Mouse (Mus musculus) neural tube, embryonic 13.5 days (tissue): ENCODE measurements at regions not wholly inside any gene's neighbourhood (a gene's known extent, or its start where the extent isn't known, plus 50 kb on each side); places are given as distances from the start of the nearest gene placed in this dataset.
A peak's percentile ranks its signal among the peaks of the same experiment; 100 is the strongest.

Experiments used
- ATAC-seq: fragments of 200-750 bp; cut with Nextera tagmentation; 2 replicates; pipeline ENCODE4 v1.8.0; 2017; ENCODE audit warnings: low read depth, mild to moderate bottlenecking, moderate TSS enrichment, moderate library complexity
- H3K27ac ChIP-seq: fragments of 300-500 bp; sonication (generic); replicated peaks from 2 replicates; pipeline ENCODE4 v1.5.1; 2015; ENCODE audit warnings: moderate library complexity, mild to moderate bottlenecking, inconsistent platforms
- H3K27me3 ChIP-seq: fragments of 300-500 bp; sonication (generic); 2 replicates; pipeline ENCODE4 v1.6.1; 2015; ENCODE audit warnings: mild to moderate bottlenecking, inconsistent platforms
- H3K36me3 ChIP-seq: fragments of 300-500 bp; sonication (generic); 2 replicates; pipeline ENCODE4 v1.6.1; 2015; ENCODE audit warnings: mild to moderate bottlenecking, inconsistent platforms
- H3K4me1 ChIP-seq: fragments of 300-500 bp; sonication (generic); replicated peaks from 2 replicates; pipeline ENCODE4 v1.6.1; 2015; ENCODE audit warnings: inconsistent platforms
- H3K4me2 ChIP-seq: fragments of 300-500 bp; sonication (generic); 2 replicates; pipeline ENCODE4 v1.6.1; 2015; ENCODE audit warnings: inconsistent platforms, mild to moderate bottlenecking, moderate library complexity
- H3K4me3 ChIP-seq: fragments of 300-500 bp; sonication (generic); 2 replicates; pipeline ENCODE4 v1.5.1; 2015; ENCODE audit warnings: mild to moderate bottlenecking, inconsistent platforms
- H3K9ac ChIP-seq: fragments of 300-500 bp; sonication (generic); 2 replicates; pipeline ENCODE4 v1.6.1; 2015; ENCODE audit warnings: moderate library complexity, mild to moderate bottlenecking, inconsistent platforms
- H3K9me3 ChIP-seq: fragments of 300-500 bp; sonication (generic); 2 replicates; pipeline ENCODE4 v1.6.1; 2016; ENCODE audit warnings: inconsistent platforms
- WGBS: fragments of 180-500 bp; shearing (Covaris S2); methylation state at CpG from one replicate; pipeline ENCODE4 v1.1.7; 2015; 5-methylcytosine and 5-hydroxymethylcytosine counted together

- ATAC-seq = no peak
- 79% methylated on average over 2 of the region's 2 CpGs for WGBS
- no peak overlapping the region for H3K4me2 ChIP-seq
- H3K4me1 ChIP-seq = 0 out of 2 replicates have a peak, but pooled peaks cover 7% of the 10 kb centered on the region
- no peak overlapping the region for H3K27ac ChIP-seq
- H3K27me3 ChIP-seq = no peaks in the 10 kb centered on the region
- H3K9ac ChIP-seq = no peak overlapping the region
- H3K9me3 ChIP-seq = no peaks in the 10 kb centered on the region
- no peaks in the 10 kb centered on the region for H3K36me3 ChIP-seq
- no peak overlapping the region for H3K4me3 ChIP-seq
Measured at GRCm38 (mm10) chr8:112195880-112196279, 181.0 kb upstream of the Gm6793 start.

GRCm38 (mm10) chr8:112191846-112192245, 177.0 kb upstream of the Gm6793 start:
- Histone ChIP-seq H3K4me2 (no peak overlapping the region), H3K9me3 (no peaks in the 10 kb centered on the region), H3K4me1 (0 out of 2 replicates have a peak, but pooled peaks cover 7% of the 10 kb centered on the region), H3K9ac (no peak overlapping the region), H3K36me3 (no peaks in the 10 kb centered on the region), H3K27me3 (no peaks in the 10 kb centered on the region), H3K27ac (no peak overlapping the region), H3K4me3 (no peak overlapping the region)
- no peak for ATAC-seq
- 77% methylated on average over 3 of the region's 3 CpGs for WGBS

GRCm38 (mm10) chr8:112189698-112190097, 174.9 kb upstream of the Gm6793 start:
- WGBS = 25% methylated on average over 2 of the region's 2 CpGs
- Histone ChIP-seq H3K9ac (no peak overlapping the region), H3K27ac (no peak overlapping the region), H3K27me3 (no peaks in the 10 kb centered on the region), H3K4me2 (no peak overlapping the region), H3K4me3 (no peak overlapping the region), H3K36me3 (no peaks in the 10 kb centered on the region), H3K9me3 (0 out of 2 replicates have a peak, but pooled peaks cover 8% of the 10 kb centered on the region), H3K4me1 (no peaks in the 10 kb centered on the region)
- ATAC-seq = no peak

- Histone ChIP-seq H3K4me1 (peaks cover 10% of the 10 kb centered on the region; the same call in 1 of the 2 replicates), H3K9me3 (peaks cover 3% of the 10 kb centered on the region; the same call in 1 of the 2 replicates), H3K27me3 (no peaks in the 10 kb centered on the region), H3K36me3 (no peaks in the 10 kb centered on the region), H3K4me3 (no peak overlapping the region), H3K9ac (no peak overlapping the region), H3K4me2 (no peak overlapping the region), H3K27ac (no peak overlapping the region)
- no peak for ATAC-seq
- 100% methylated on average over 1 of the region's 1 CpGs for WGBS
Measured at GRCm38 (mm10) chr8:112170184-112170583, 155.3 kb upstream of the Gm6793 start.

GRCm38 (mm10) chr8:112156656-112157055, 141.8 kb upstream of the Gm6793 start:
- no peaks in the 10 kb centered on the region for H3K36me3 ChIP-seq
- H3K9ac ChIP-seq = no peak overlapping the region
- no peak overlapping the region for H3K4me3 ChIP-seq
- WGBS = 32% methylated on average over 7 of the region's 7 CpGs
- no peaks in the 10 kb centered on the region for H3K9me3 ChIP-seq
- no peak for ATAC-seq
- H3K4me1 ChIP-seq = 0 out of 2 replicates have a peak, but pooled peaks cover 7% of the 10 kb centered on the region
- no peaks in the 10 kb centered on the region for H3K27me3 ChIP-seq
- no peak overlapping the region for H3K4me2 ChIP-seq
- H3K27ac ChIP-seq = no peak overlapping the region

GRCm38 (mm10) chr8:112138924-112139323, 124.1 kb upstream of the Gm6793 start:
- 47% methylated on average over 5 of the region's 5 CpGs for WGBS

GRCm38 (mm10) chr8:112130196-112130595, 115.4 kb upstream of the Gm6793 start:
- H3K4me2 ChIP-seq = no peak overlapping the region
- no peak for ATAC-seq
- WGBS = 73% methylated on average over 2 of the region's 2 CpGs

More at GRCm38 (mm10) chr8:112138924-112139323, 124.1 kb upstream of the Gm6793 start:
- Histone ChIP-seq H3K27me3 (no peaks in the 10 kb centered on the region), H3K36me3 (no peaks in the 10 kb centered on the region), H3K27ac (peak overlapping the region; percentile 55), H3K4me2 (no peak overlapping the region), H3K9me3 (no peaks in the 10 kb centered on the region), H3K4me1 (no peaks in the 10 kb centered on the region), H3K4me3 (no peak overlapping the region), H3K9ac (no peak overlapping the region)
- ATAC-seq = peak; percentile 79

GRCm38 (mm10) chr8:112128833-112129518, 114.1 kb upstream of the Gm6793 start:
- Histone ChIP-seq H3K4me1 (no peaks in the 10 kb centered on the region), H3K27ac (no peak overlapping the region), H3K36me3 (no peaks in the 10 kb centered on the region), H3K4me3 (no peak overlapping the region), H3K9me3 (no peaks in the 10 kb centered on the region), H3K4me2 (no peak overlapping the region), H3K9ac (no peak overlapping the region), H3K27me3 (no peaks in the 10 kb centered on the region)
- ATAC-seq = no peak
- WGBS = 52% methylated on average over 14 of the region's 14 CpGs

More at GRCm38 (mm10) chr8:112130196-112130595, 115.4 kb upstream of the Gm6793 start:
- H3K9ac ChIP-seq = no peak overlapping the region
- H3K4me1 ChIP-seq = no peaks in the 10 kb centered on the region
- H3K4me3 ChIP-seq = no peak overlapping the region
- no peaks in the 10 kb centered on the region for H3K9me3 ChIP-seq
- no peaks in the 10 kb centered on the region for H3K36me3 ChIP-seq
- no peak overlapping the region for H3K27ac ChIP-seq
- no peaks in the 10 kb centered on the region for H3K27me3 ChIP-seq

- no peaks in the 10 kb centered on the region for H3K4me1 ChIP-seq
Measured at GRCm38 (mm10) chr8:112111950-112112349, 97.1 kb upstream of the Gm6793 start.

GRCm38 (mm10) chr8:112097883-112098635, 83.2 kb upstream of the Gm6793 start:
- no peak overlapping the region for H3K4me3 ChIP-seq
- no peak overlapping the region for H3K9ac ChIP-seq
- no peaks in the 10 kb centered on the region for H3K27me3 ChIP-seq
- no peaks in the 10 kb centered on the region for H3K36me3 ChIP-seq
- no peak overlapping the region for H3K4me2 ChIP-seq
- peak; percentile 95 for ATAC-seq
- H3K9me3 ChIP-seq = no peaks in the 10 kb centered on the region
- 0 out of 2 replicates have a peak overlapping the region, but pooled peaks have one; percentile 42 for H3K27ac ChIP-seq
- H3K4me1 ChIP-seq = peaks cover 8% of the 10 kb centered on the region
- WGBS = 65% methylated on average over 10 of the region's 10 CpGs

More at GRCm38 (mm10) chr8:112111950-112112349, 97.1 kb upstream of the Gm6793 start:
- H3K9me3 ChIP-seq = no peaks in the 10 kb centered on the region
- H3K27ac ChIP-seq = no peak overlapping the region
- ATAC-seq = no peak
- no peaks in the 10 kb centered on the region for H3K27me3 ChIP-seq
- WGBS = 83% methylated on average over 2 of the region's 2 CpGs
- H3K36me3 ChIP-seq = no peaks in the 10 kb centered on the region
- no peak overlapping the region for H3K4me3 ChIP-seq
- no peak overlapping the region for H3K4me2 ChIP-seq
- H3K9ac ChIP-seq = no peak overlapping the region

- no peak overlapping the region for H3K4me3 ChIP-seq
- H3K27me3 ChIP-seq = no peaks in the 10 kb centered on the region
- WGBS = 90% methylated on average over 2 of the region's 2 CpGs
- H3K4me2 ChIP-seq = no peak overlapping the region
- H3K9ac ChIP-seq = no peak overlapping the region
- no peak for ATAC-seq
- H3K4me1 ChIP-seq = peaks cover 8% of the 10 kb centered on the region
- H3K9me3 ChIP-seq = no peaks in the 10 kb centered on the region
- H3K27ac ChIP-seq = no peak overlapping the region
- H3K36me3 ChIP-seq = no peaks in the 10 kb centered on the region
Measured at GRCm38 (mm10) chr8:112094881-112095280, 80.0 kb upstream of the Gm6793 start.

- H3K4me1 ChIP-seq = peaks cover 6% of the 10 kb centered on the region
- WGBS = 61% methylated on average over 7 of the region's 7 CpGs
Measured at GRCm38 (mm10) chr8:112093554-112093953, 78.7 kb upstream of the Gm6793 start.

More at GRCm38 (mm10) chr8:112093554-112093953, 78.7 kb upstream of the Gm6793 start:
- Histone ChIP-seq H3K4me2 (no peak overlapping the region), H3K4me3 (no peak overlapping the region), H3K27me3 (no peaks in the 10 kb centered on the region), H3K36me3 (no peaks in the 10 kb centered on the region), H3K9me3 (no peaks in the 10 kb centered on the region), H3K27ac (no peak overlapping the region), H3K9ac (no peak overlapping the region)
- no peak for ATAC-seq
